Mouse (Mus musculus) heart, embryonic 14.5 days (tissue): ENCODE results near the gene Slc5a10. TPM values are rescaled to one million over a fixed set of nuclear protein-coding genes. Genes with fewer than 3 reads are reported as not detected.

Experiments
- ATAC-seq: fragments of 200-750 bp; cut with Nextera tagmentation; 2 replicates; pipeline ENCODE4 v1.8.0; 2017; ENCODE audit warnings: low read depth, moderate TSS enrichment; ENCODE audit not compliant: insufficient number of reproducible peaks, insufficient read depth, low FRiP score
- H3K27ac ChIP-seq, 2 experiments: fragments of 200-500 bp in 1 of 2; fragments of 300-500 bp in 1 of 2; sonication (generic) in 1 of 2; replicated peaks in 1 of 2; 2 replicates each; pipeline ENCODE4 v1.5.1; 2012 to 2014; ENCODE audit warnings: low read depth in 2 of 2, low read length in 2 of 2, control low read depth in 1 of 2, mild to moderate bottlenecking in 1 of 2, mixed read lengths in 1 of 2; ENCODE audit not compliant: control insufficient read depth in 1 of 2, insufficient read depth in 1 of 2
- H3K27me3 ChIP-seq: fragments of 300-500 bp; sonication (generic); 2 replicates; pipeline ENCODE4 v1.6.1; 2014; ENCODE audit warnings: mild to moderate bottlenecking, low read length, control low read depth; ENCODE audit not compliant: control insufficient read depth, insufficient read depth
- H3K36me3 ChIP-seq: fragments of 300-500 bp; sonication (generic); 2 replicates; pipeline ENCODE4 v1.6.1; 2014; ENCODE audit warnings: mild to moderate bottlenecking, control low read depth, low read length, mixed read lengths; ENCODE audit not compliant: control insufficient read depth, insufficient read depth
- H3K4me1 ChIP-seq, 2 experiments: fragments of 200-500 bp in 1 of 2; fragments of 300-500 bp in 1 of 2; sonication (generic) in 1 of 2; 2 replicates each; pipeline ENCODE4 v1.6.1; 2012 to 2014; ENCODE audit warnings: low read length in 2 of 2, control low read depth in 1 of 2, mixed read lengths in 1 of 2; ENCODE audit not compliant: control insufficient read depth in 2 of 2, insufficient read depth in 2 of 2
- H3K4me2 ChIP-seq: fragments of 300-500 bp; sonication (generic); 2 replicates; pipeline ENCODE4 v1.6.1; 2014; ENCODE audit warnings: mild to moderate bottlenecking, low read length
- H3K4me3 ChIP-seq, 2 experiments: fragments of 200-500 bp in 1 of 2; fragments of 300-500 bp in 1 of 2; sonication (generic) in 1 of 2; 2 replicates each; pipeline ENCODE4 v1.5.1; 2012 to 2014; ENCODE audit warnings: low read length in 2 of 2, mild to moderate bottlenecking in 2 of 2, control low read depth in 1 of 2, low read depth in 1 of 2, moderate library complexity in 1 of 2; ENCODE audit not compliant: control insufficient read depth in 1 of 2, insufficient read depth in 1 of 2
- H3K9ac ChIP-seq: fragments of 300-500 bp; sonication (generic); 2 replicates; pipeline ENCODE4 v1.6.1; 2014; ENCODE audit warnings: mild to moderate bottlenecking, low read length
- H3K9me3 ChIP-seq: fragments of 300-500 bp; sonication (generic); 2 replicates; pipeline ENCODE4 v1.6.1; 2016; ENCODE audit warnings: low read length, control low read depth; ENCODE audit not compliant: control insufficient read depth
- WGBS: fragments of 180-500 bp; shearing (Covaris S2); extraction: QIAGEN DNeasy Blood & Tissue Kit; methylation state at CpG from one replicate; pipeline ENCODE4 v1.1.7; 2014; 5-methylcytosine and 5-hydroxymethylcytosine counted together
- polyA plus RNA-seq: library from polyadenylated mRNA; unstranded; fragments of >200 nt; fragmentation: Nextera tagmentation; extraction: Ambion mirVana; gene quantifications from 2 replicates; pipeline ENCODE4 v1.2.1, GENCODE M21; 2014

Gene Slc5a10
- polyA plus RNA-seq, 1 experiment from 2014 or later: not detected

- 68% methylated on average over 2 of the region's 2 CpGs for WGBS
- Histone ChIP-seq H3K36me3 (no peaks in the 10 kb centered on the region), H3K27me3 (no peaks in the 10 kb centered on the region), H3K4me1 (no peaks in the 10 kb centered on the region; a peak in 1 of 4 replicates), H3K4me2 (peak overlapping the region; percentile 38), H3K9ac (peak overlapping the region; percentile 50; the same call in 1 of the 2 replicates), H3K9me3 (no peaks in the 10 kb centered on the region), H3K4me3 (peak overlapping the region in 1 of 2 experiments; percentile 18; a peak in 2 of 4 replicates), H3K27ac (0 out of 4 replicates have a peak overlapping the region, but pooled peaks of 1 of the 2 experiments have one; percentile 33)
- no peak for ATAC-seq
These were observed 67.1 kb downstream of the Slc5a10 start for GRCm38 (mm10) chr11:61653568-61653967.

GRCm38 (mm10) chr11:61652686-61653447 is 67.8 kb downstream of the Slc5a10 start, which contains the start of gene Grap:
Grap (plus strand) TSS chr11:61653265.
- H3K9me3 ChIP-seq: no peaks in the 10 kb centered on the region
- 0 out of 4 replicates have a peak within 1 kb of the TSS, but pooled peaks of 1 of the 2 experiments have one; percentile 33 for H3K27ac ChIP-seq
- no peaks in the 10 kb centered on the region for H3K36me3 ChIP-seq
- 50% methylated on average over 10 of the region's 10 CpGs for WGBS
- H3K4me2 ChIP-seq: peak within 1 kb of the TSS; percentile 38
- no peaks in the 10 kb centered on the region; a peak in 1 of 4 replicates for H3K4me1 ChIP-seq
- H3K9ac ChIP-seq: peak within 1 kb of the TSS; percentile 50; the same call in 1 of the 2 replicates
- ATAC-seq: no peak
- H3K4me3 ChIP-seq: peak within 1 kb of the TSS; percentile 18 to 35; a peak in 3 of 4 replicates
- H3K27me3 ChIP-seq: no peaks in the 10 kb centered on the region

- Histone ChIP-seq H3K9me3 (no peaks in the 10 kb centered on the region), H3K4me2 (no peak overlapping the region), H3K4me3 (no peak overlapping the region), H3K4me1 (no peaks in the 10 kb centered on the region; a peak in 1 of 4 replicates), H3K36me3 (no peaks in the 10 kb centered on the region), H3K27me3 (no peaks in the 10 kb centered on the region), H3K9ac (no peak overlapping the region), H3K27ac (no peak overlapping the region)
- ATAC-seq: no peak
- WGBS: 83% methylated on average over 5 of the region's 5 CpGs
These were observed 68.4 kb downstream of the Slc5a10 start for GRCm38 (mm10) chr11:61652216-61652615.

- ATAC-seq: no peak
- Histone ChIP-seq H3K4me3 (no peak overlapping the region), H3K9me3 (no peaks in the 10 kb centered on the region), H3K27me3 (no peaks in the 10 kb centered on the region), H3K27ac (no peak overlapping the region), H3K4me2 (no peak overlapping the region), H3K36me3 (no peaks in the 10 kb centered on the region), H3K9ac (no peak overlapping the region), H3K4me1 (no peaks in the 10 kb centered on the region; a peak in 1 of 4 replicates)
- 79% methylated on average over 9 of the region's 9 CpGs for WGBS
These were observed 70.0 kb downstream of the Slc5a10 start for GRCm38 (mm10) chr11:61650470-61651265.

GRCm38 (mm10) chr11:61649626-61650025 is 71.0 kb downstream of the Slc5a10 start:
- Histone ChIP-seq H3K4me3 (no peak overlapping the region), H3K27ac (no peak overlapping the region), H3K9ac (no peak overlapping the region), H3K27me3 (no peaks in the 10 kb centered on the region), H3K9me3 (no peaks in the 10 kb centered on the region), H3K4me2 (no peak overlapping the region), H3K36me3 (no peaks in the 10 kb centered on the region), H3K4me1 (peaks cover 2 to 4% of the 10 kb centered on the region in 2 experiments; a peak in 1 of 4 replicates)
- WGBS: 89% methylated on average over 4 of the region's 4 CpGs
- ATAC-seq: no peak

- H3K4me1 ChIP-seq: peaks cover 6 to 8% of the 10 kb centered on the region in 2 experiments; a peak in 3 of 4 replicates
- WGBS: 87% methylated on average over 5 of the region's 5 CpGs
- no peak overlapping the region for H3K4me2 ChIP-seq
- H3K27me3 ChIP-seq: no peaks in the 10 kb centered on the region
- H3K36me3 ChIP-seq: no peaks in the 10 kb centered on the region
- ATAC-seq: no peak
- H3K9ac ChIP-seq: no peak overlapping the region
- no peak overlapping the region for H3K4me3 ChIP-seq
- H3K9me3 ChIP-seq: no peaks in the 10 kb centered on the region
- no peak overlapping the region for H3K27ac ChIP-seq
These were observed 71.5 kb downstream of the Slc5a10 start for GRCm38 (mm10) chr11:61649163-61649580.

- H3K27me3 ChIP-seq: no peaks in the 10 kb centered on the region
- H3K4me3 ChIP-seq: no peak overlapping the region
- no peaks in the 10 kb centered on the region for H3K36me3 ChIP-seq
- H3K4me1 ChIP-seq: peaks cover 7 to 11% of the 10 kb centered on the region in 2 experiments; a peak in 3 of 4 replicates
- 68% methylated on average over 7 of the region's 7 CpGs for WGBS
- no peak overlapping the region for H3K27ac ChIP-seq
- no peak overlapping the region for H3K4me2 ChIP-seq
- no peak for ATAC-seq
- H3K9ac ChIP-seq: no peak overlapping the region
- no peaks in the 10 kb centered on the region for H3K9me3 ChIP-seq
These were observed 71.9 kb downstream of the Slc5a10 start for GRCm38 (mm10) chr11:61648749-61649115.
